Mouse (Mus musculus): ENCODE data around the gene Olfr978. TPM values are rescaled to one million over a fixed set of nuclear protein-coding genes. Genes with fewer than 3 reads are reported as not detected.
"Not testable (repeated sequence)": the region's sequence is repeated elsewhere in the genome, so short reads cannot be mapped to it uniquely, and the experiment has no call there.

The Olfr978 gene
- not detected in 2 replicates for polyA plus RNA-seq (2015; fragmentation: Nextera tagmentation; extraction: Ambion mirVana)

GRCm38 (mm10) chr9:39991813-39992212 lies at the start of gene Olfr978:
Gene Olfr978 (plus strand): TSS chr9:39992113.
- Histone ChIP-seq H3K4me2 (replicated peaks) (no peak within 1 kb of the TSS), H3K9ac (no peak within 1 kb of the TSS), H3K9me3 (no peaks in the 10 kb centered on the region), H3K36me3 (no peaks in the 10 kb centered on the region), H3K4me3 (replicated peaks) (no peak within 1 kb of the TSS), H3K27me3 (replicated peaks) (no peaks in the 10 kb centered on the region), H3K4me1 (replicated peaks) (no peaks in the 10 kb centered on the region), H3K27ac (no peak within 1 kb of the TSS)
- ATAC-seq: no peak
- 84% methylated on average over 2 of the region's 2 CpGs for WGBS

- no peak within 1 kb of the TSS for H3K9ac ChIP-seq
- no peaks in the 10 kb centered on the region for H3K36me3 ChIP-seq
- 50% methylated on average over 1 of the region's 1 CpGs for WGBS
- H3K4me2 ChIP-seq (replicated peaks): no peak within 1 kb of the TSS
- no peak within 1 kb of the TSS for H3K27ac ChIP-seq
- no peaks in the 10 kb centered on the region for H3K27me3 ChIP-seq (replicated peaks)
- no peaks in the 10 kb centered on the region for H3K4me1 ChIP-seq (replicated peaks)
- ATAC-seq: no peak
- H3K4me3 ChIP-seq (replicated peaks): no peak within 1 kb of the TSS
- no peaks in the 10 kb centered on the region for H3K9me3 ChIP-seq
These were observed 40.0 kb upstream of the Olfr978 start, which contains the start of gene Olfr975 for GRCm38 (mm10) chr9:39951946-39952345. Gene Olfr975 (minus strand): TSS chr9:39952046.

GRCm38 (mm10) chr9:39961033-39961432 lies 30.9 kb upstream of the Olfr978 start, which contains the start of gene Olfr976:
Gene Olfr976 (minus strand): TSS chr9:39961133.
- 80% methylated on average over 8 of the region's 9 CpGs for WGBS
- H3K27ac ChIP-seq; H3K4me1 ChIP-seq (replicated peaks); H3K27me3 ChIP-seq (replicated peaks); ATAC-seq; H3K36me3 ChIP-seq; H3K9ac ChIP-seq; H3K4me3 ChIP-seq (replicated peaks); H3K9me3 ChIP-seq; H3K4me2 ChIP-seq (replicated peaks): not testable (repeated sequence)

GRCm38 (mm10) chr9:39976581-39977145 lies 15.2 kb upstream of the Olfr978 start:
- not testable (repeated sequence) for ATAC-seq; H3K36me3 ChIP-seq; H3K9me3 ChIP-seq; H3K9ac ChIP-seq; H3K4me3 ChIP-seq (replicated peaks); H3K4me1 ChIP-seq (replicated peaks); H3K4me2 ChIP-seq (replicated peaks); H3K27ac ChIP-seq; H3K27me3 ChIP-seq (replicated peaks)
- 80% methylated on average over 1 of the region's 1 CpGs for WGBS

- Histone ChIP-seq H3K36me3 (no peaks in the 10 kb centered on the region), H3K27me3 (replicated peaks) (no peaks in the 10 kb centered on the region), H3K4me2 (replicated peaks) (no peak within 1 kb of the TSS), H3K4me1 (replicated peaks) (no peaks in the 10 kb centered on the region), H3K9ac (no peak within 1 kb of the TSS), H3K9me3 (no peaks in the 10 kb centered on the region), H3K4me3 (replicated peaks) (no peak within 1 kb of the TSS), H3K27ac (no peak within 1 kb of the TSS)
- ATAC-seq: no peak
- 97% methylated on average over 1 of the region's 1 CpGs for WGBS
These were observed 11.5 kb downstream of the Olfr978 start, which contains the start of gene Olfr979 for GRCm38 (mm10) chr9:40003365-40003764. Gene Olfr979 (minus strand): TSS chr9:40003465.

- H3K36me3 ChIP-seq: no peaks in the 10 kb centered on the region
- no peak within 1 kb of the TSS for H3K4me2 ChIP-seq (replicated peaks)
- no peaks in the 10 kb centered on the region for H3K4me1 ChIP-seq (replicated peaks)
- 89% methylated on average over 1 of the region's 1 CpGs for WGBS
- no peaks in the 10 kb centered on the region for H3K27me3 ChIP-seq (replicated peaks)
- H3K9ac ChIP-seq: no peak within 1 kb of the TSS
- no peak within 1 kb of the TSS for H3K27ac ChIP-seq
- no peaks in the 10 kb centered on the region for H3K9me3 ChIP-seq
- H3K4me3 ChIP-seq (replicated peaks): no peak within 1 kb of the TSS
- ATAC-seq: no peak
These were observed 17.6 kb downstream of the Olfr978 start, which contains the start of gene Olfr980 for GRCm38 (mm10) chr9:40009482-40009881. Gene Olfr980 (minus strand): TSS chr9:40009582.

- Histone ChIP-seq H3K4me3 (replicated peaks) (no peak within 1 kb of the TSS), H3K9me3 (no peaks in the 10 kb centered on the region), H3K9ac (no peak within 1 kb of the TSS), H3K4me2 (replicated peaks) (no peak within 1 kb of the TSS), H3K36me3 (no peaks in the 10 kb centered on the region), H3K27ac (no peak within 1 kb of the TSS), H3K27me3 (replicated peaks) (no peaks in the 10 kb centered on the region), H3K4me1 (replicated peaks) (no peaks in the 10 kb centered on the region)
- WGBS: 65% methylated on average over 2 of the region's 2 CpGs
- ATAC-seq: no peak
These were observed 29.3 kb downstream of the Olfr978 start, which contains the start of gene Olfr981 for GRCm38 (mm10) chr9:40021164-40021563. Gene Olfr981 (plus strand): TSS chr9:40021464.

Other genes starting within 250 kb of the Olfr978 start
- gene Olfr967, start 245.9 kb upstream of the Olfr978 start, polyA plus RNA-seq (2015; fragmentation: Nextera tagmentation; extraction: Ambion mirVana): not detected in 2 replicates
- gene Olfr968, start 208.9 kb upstream of the Olfr978 start, polyA plus RNA-seq (2015; fragmentation: Nextera tagmentation; extraction: Ambion mirVana): not detected in 2 replicates
- gene Olfr969, start 201.2 kb upstream of the Olfr978 start, polyA plus RNA-seq (2015; fragmentation: Nextera tagmentation; extraction: Ambion mirVana): not detected in 2 replicates
- gene Olfr970, start 183.3 kb upstream of the Olfr978 start, polyA plus RNA-seq (2015; fragmentation: Nextera tagmentation; extraction: Ambion mirVana): not detected in 2 replicates
- not detected in 2 replicates for gene Olfr971, start 155.2 kb upstream of the Olfr978 start, polyA plus RNA-seq (2015; fragmentation: Nextera tagmentation; extraction: Ambion mirVana)
- not detected in 2 replicates for gene Olfr972, start 125.7 kb upstream of the Olfr978 start, polyA plus RNA-seq (2015; fragmentation: Nextera tagmentation; extraction: Ambion mirVana)
- not detected in 2 replicates for gene Olfr229, start 84.8 kb upstream of the Olfr978 start, polyA plus RNA-seq (2015; fragmentation: Nextera tagmentation; extraction: Ambion mirVana)
- not detected in 2 replicates for gene Olfr974, start 54.6 kb upstream of the Olfr978 start, polyA plus RNA-seq (2015; fragmentation: Nextera tagmentation; extraction: Ambion mirVana)
- not detected in 2 replicates for gene Olfr975, start 40.1 kb upstream of the Olfr978 start, polyA plus RNA-seq (2015; fragmentation: Nextera tagmentation; extraction: Ambion mirVana)
- not detected in 2 replicates for gene Olfr976, start 31.0 kb upstream of the Olfr978 start, polyA plus RNA-seq (2015; fragmentation: Nextera tagmentation; extraction: Ambion mirVana)
- not detected in 2 replicates for gene Olfr979, start 11.4 kb downstream of the Olfr978 start, polyA plus RNA-seq (2015; fragmentation: Nextera tagmentation; extraction: Ambion mirVana)
- gene Olfr980, start 17.5 kb downstream of the Olfr978 start, polyA plus RNA-seq (2015; fragmentation: Nextera tagmentation; extraction: Ambion mirVana): not detected in 2 replicates
- gene Olfr981, start 29.4 kb downstream of the Olfr978 start, polyA plus RNA-seq (2015; fragmentation: Nextera tagmentation; extraction: Ambion mirVana): not detected in 2 replicates
- gene Olfr982, start 81.7 kb downstream of the Olfr978 start, polyA plus RNA-seq (2015; fragmentation: Nextera tagmentation; extraction: Ambion mirVana): not detected in 2 replicates
- not detected in 2 replicates for gene Olfr983, start 101.5 kb downstream of the Olfr978 start, polyA plus RNA-seq (2015; fragmentation: Nextera tagmentation; extraction: Ambion mirVana)
- gene Olfr984, start 122.1 kb downstream of the Olfr978 start, polyA plus RNA-seq (2015; fragmentation: Nextera tagmentation; extraction: Ambion mirVana): not detected in 2 replicates
- gene Olfr985, start 138.1 kb downstream of the Olfr978 start, polyA plus RNA-seq (2015; fragmentation: Nextera tagmentation; extraction: Ambion mirVana): not detected in 2 replicates
- not detected in 2 replicates for gene Tmem225, start 156.0 kb downstream of the Olfr978 start, polyA plus RNA-seq (2015; fragmentation: Nextera tagmentation; extraction: Ambion mirVana)
- not detected in 2 replicates for gene Olfr986, start 188.8 kb downstream of the Olfr978 start, polyA plus RNA-seq (2015; fragmentation: Nextera tagmentation; extraction: Ambion mirVana)
- gene Zfp202, start 200.2 kb downstream of the Olfr978 start, polyA plus RNA-seq (2015; fragmentation: Nextera tagmentation; extraction: Ambion mirVana): 4.1 TPM in 2 replicates

Measured in intestine, embryonic 15.5 days (tissue).